Mouse (Mus musculus) kidney, embryonic 14.5 days (tissue): Measurements from ENCODE around the gene Hoxa2. TPM values are rescaled to one million over a fixed set of nuclear protein-coding genes. Genes with fewer than 3 reads are reported as not detected.
A peak's percentile ranks its signal among the peaks of the same experiment; 100 is the strongest.

Experiments used
- ATAC-seq: fragments of 200-750 bp; cut with Nextera tagmentation; 2 replicates; pipeline ENCODE4 v1.8.0; 2017; ENCODE audit warnings: moderate number of reproducible peaks, mild to moderate bottlenecking, moderate TSS enrichment, moderate library complexity; ENCODE audit not compliant: low FRiP score, low TSS enrichment
- H3K27ac ChIP-seq: fragments of 300-500 bp; sonication (generic); 2 replicates; pipeline ENCODE4 v1.5.1; 2014; ENCODE audit warnings: low read depth, mild to moderate bottlenecking, low read length, moderate library complexity, mixed read lengths
- H3K27me3 ChIP-seq: fragments of 300-500 bp; sonication (generic); 2 replicates; pipeline ENCODE4 v1.6.1; 2014; ENCODE audit warnings: mild to moderate bottlenecking, low read length; ENCODE audit not compliant: control insufficient read depth, insufficient read depth
- H3K36me3 ChIP-seq: fragments of 300-500 bp; sonication (generic); 2 replicates; pipeline ENCODE4 v1.6.1; 2014; ENCODE audit warnings: low read length, mixed read lengths; ENCODE audit not compliant: control insufficient read depth, insufficient read depth
- H3K4me1 ChIP-seq: fragments of 300-500 bp; sonication (generic); 2 replicates; pipeline ENCODE4 v1.6.1; 2014; ENCODE audit warnings: low read length, mixed read lengths; ENCODE audit not compliant: control insufficient read depth, insufficient read depth
- H3K4me2 ChIP-seq: fragments of 300-500 bp; sonication (generic); replicated peaks from 2 replicates; pipeline ENCODE4 v1.6.1; 2014; ENCODE audit warnings: low read depth, mild to moderate bottlenecking, low read length
- H3K4me3 ChIP-seq: fragments of 300-500 bp; sonication (generic); 2 replicates; pipeline ENCODE4 v1.5.1; 2014; ENCODE audit warnings: mild to moderate bottlenecking, low read length
- H3K9ac ChIP-seq: fragments of 300-500 bp; sonication (generic); 2 replicates; pipeline ENCODE4 v1.6.1; 2014; ENCODE audit warnings: low read depth, mild to moderate bottlenecking, low read length, moderate library complexity
- H3K9me3 ChIP-seq: fragments of 300-500 bp; sonication (generic); 2 replicates; pipeline ENCODE4 v1.6.1; 2016; ENCODE audit warnings: low read length; ENCODE audit not compliant: control insufficient read depth
- WGBS: fragments of 180-500 bp; shearing (Covaris S2); extraction: QIAGEN DNeasy Blood & Tissue Kit; methylation state at CpG from one replicate; pipeline ENCODE4 v1.1.7; 2014; 5-methylcytosine and 5-hydroxymethylcytosine counted together
- polyA plus RNA-seq: library from polyadenylated mRNA; unstranded; fragments of >200 nt; fragmentation: Nextera tagmentation; extraction: Ambion mirVana; gene quantifications from 2 replicates; pipeline ENCODE4 v1.2.1, GENCODE M21; 2014

The Hoxa2 gene
- polyA plus RNA-seq, 1 experiment from 2014 or later, result 4.7 TPM

DNA sequence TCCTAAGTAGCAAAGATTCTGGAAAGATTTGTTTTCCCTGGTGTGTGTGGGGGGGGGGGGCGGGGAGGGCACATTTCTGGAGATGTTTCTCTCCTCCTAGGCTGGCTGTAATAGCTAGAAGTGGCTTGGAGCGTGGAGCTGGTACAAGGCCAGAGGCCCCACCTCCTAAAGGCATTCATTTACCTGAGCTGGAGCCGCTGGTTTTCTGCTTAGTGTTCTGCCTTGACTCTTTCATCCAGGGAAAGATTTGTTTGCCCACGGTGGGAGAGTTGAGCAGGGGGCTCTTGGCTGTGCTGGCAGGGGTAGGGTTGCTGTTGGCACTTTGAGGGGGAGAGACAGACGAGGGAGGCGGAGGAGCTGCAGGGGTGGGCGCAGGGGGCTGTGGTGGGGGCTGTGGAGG is 7.3 kb upstream of the Hoxa2 start:
- no peaks in the 10 kb centered on the region for H3K9me3 ChIP-seq
- H3K27ac ChIP-seq, result peak overlapping the region; percentile 97
- no peaks in the 10 kb centered on the region; the same call in 1 of the 2 replicates for H3K27me3 ChIP-seq
- 12% methylated on average over 7 of the region's 7 CpGs for WGBS
- H3K4me3 ChIP-seq, result peak overlapping the region; percentile 35
- peaks cover 72% of the 10 kb centered on the region for H3K4me1 ChIP-seq
- peak overlapping the region; percentile 47 for H3K9ac ChIP-seq
- peak overlapping the region; percentile 59 for H3K4me2 ChIP-seq
- no peak; the same call in 1 of the 2 replicates for ATAC-seq
- H3K36me3 ChIP-seq, result peaks cover 15% of the 10 kb centered on the region; the same call in 1 of the 2 replicates

DNA sequence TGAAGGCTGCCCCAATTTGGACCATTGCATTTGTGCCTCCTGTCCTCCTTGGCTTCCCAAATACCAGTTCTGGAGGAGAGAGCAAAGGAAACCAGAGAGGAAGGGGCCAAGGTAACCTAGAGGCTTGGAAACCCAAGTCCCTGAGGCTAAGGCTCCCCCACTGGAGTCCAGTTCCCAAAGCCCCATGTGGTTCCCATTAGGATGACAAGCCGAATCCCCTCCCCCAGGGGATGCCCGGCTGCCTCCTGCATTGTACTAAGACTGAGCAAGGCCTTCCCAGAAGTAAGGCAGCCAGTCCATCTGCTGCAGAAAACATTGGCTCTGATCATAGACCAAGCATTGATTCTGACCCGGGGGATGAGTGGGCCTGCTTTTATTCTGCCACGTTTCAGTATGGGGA is 6.7 kb upstream of the Hoxa2 start:
- peaks cover 15% of the 10 kb centered on the region; the same call in 1 of the 2 replicates for H3K36me3 ChIP-seq
- no peak overlapping the region for H3K4me3 ChIP-seq
- WGBS, result 9% methylated on average over 4 of the region's 4 CpGs
- no peaks in the 10 kb centered on the region for H3K9me3 ChIP-seq
- 0 out of 2 replicates have a peak overlapping the region, but pooled peaks have one; percentile 15 for H3K4me2 ChIP-seq
- 0 out of 2 replicates have a peak overlapping the region, but pooled peaks have one; percentile 44 for H3K9ac ChIP-seq
- H3K27me3 ChIP-seq, result no peaks in the 10 kb centered on the region; the same call in 1 of the 2 replicates
- peak overlapping the region; percentile 97 for H3K27ac ChIP-seq
- no peak for ATAC-seq
- peaks cover 71% of the 10 kb centered on the region for H3K4me1 ChIP-seq

DNA sequence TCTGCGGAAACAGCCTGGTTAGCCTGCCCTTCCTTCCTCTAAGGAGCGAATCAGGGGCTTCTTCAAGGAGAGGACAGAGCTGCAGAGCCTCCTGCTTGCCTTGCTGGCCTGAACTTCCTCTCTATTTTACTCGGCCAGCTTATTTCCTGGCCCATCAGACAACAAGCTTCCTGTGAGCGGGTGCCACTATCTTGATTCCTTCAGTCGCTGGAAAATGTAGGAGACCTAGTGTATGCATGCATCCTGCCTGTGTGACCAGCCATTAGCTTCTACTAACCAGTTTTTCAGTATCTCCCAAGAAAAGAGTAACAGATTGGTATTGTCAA is 6.2 kb upstream of the Hoxa2 start:
- ATAC-seq, result no peak

DNA sequence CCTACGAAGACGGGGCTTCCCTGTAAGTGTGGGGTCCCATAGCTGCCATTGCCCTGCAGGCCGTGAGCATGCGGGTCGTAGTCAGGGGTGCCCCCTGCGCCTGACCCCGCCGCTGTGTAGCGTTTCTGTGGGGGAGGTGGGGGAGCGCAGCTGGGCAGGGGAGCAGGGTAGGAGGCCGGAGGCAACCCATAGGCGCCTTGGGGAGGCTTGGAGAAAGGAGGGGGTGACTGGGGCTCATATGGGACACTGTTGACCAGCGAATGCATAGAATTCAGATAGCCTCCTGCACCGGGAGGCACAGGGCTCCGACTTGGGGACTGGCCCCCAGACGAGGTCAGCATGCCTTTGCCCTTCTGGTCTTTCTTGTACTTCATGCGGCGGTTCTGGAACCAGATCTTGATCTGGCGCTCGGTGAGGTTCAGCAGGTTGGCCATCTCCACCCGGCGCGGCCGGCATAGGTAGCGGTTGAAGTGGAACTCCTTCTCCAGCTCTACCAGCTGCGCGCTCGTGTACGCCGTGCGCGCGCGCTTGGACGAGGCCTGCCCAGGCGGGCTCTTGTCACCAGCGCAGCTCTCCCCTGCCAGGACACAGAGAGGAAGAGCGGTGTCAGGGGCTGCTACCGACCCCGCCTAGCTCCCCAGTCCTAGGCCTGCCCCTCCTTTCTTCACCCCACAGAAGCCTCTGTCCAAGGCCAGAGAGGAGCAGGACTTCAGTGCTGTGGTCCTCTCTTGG is 5.7 kb upstream of the Hoxa2 start:
- Histone ChIP-seq H3K36me3 (peaks cover 15% of the 10 kb centered on the region; the same call in 1 of the 2 replicates), H3K9me3 (no peaks in the 10 kb centered on the region), H3K27me3 (no peaks in the 10 kb centered on the region; the same call in 1 of the 2 replicates), H3K4me1 (peaks cover 76% of the 10 kb centered on the region), H3K4me3 (0 out of 2 replicates have a peak overlapping the region, but pooled peaks have one; percentile 9), H3K4me2 (peak overlapping the region; percentile 32), H3K9ac (peak overlapping the region; percentile 44), H3K27ac (peak overlapping the region; percentile 97)
- 0 out of 2 replicates have a peak, but pooled peaks have one; percentile 6 for ATAC-seq
- WGBS, result 15% methylated on average over 40 of the region's 40 CpGs

More for the DNA sequence above, 6.2 kb upstream of the Hoxa2 start:
- Histone ChIP-seq H3K4me2 (peak overlapping the region; percentile 32), H3K4me3 (no peak overlapping the region), H3K27ac (peak overlapping the region; percentile 97), H3K27me3 (no peaks in the 10 kb centered on the region; the same call in 1 of the 2 replicates), H3K9ac (peak overlapping the region; percentile 44), H3K9me3 (no peaks in the 10 kb centered on the region), H3K36me3 (peaks cover 15% of the 10 kb centered on the region; the same call in 1 of the 2 replicates), H3K4me1 (peaks cover 72% of the 10 kb centered on the region)
- 21% methylated on average over 5 of the region's 5 CpGs for WGBS

DNA sequence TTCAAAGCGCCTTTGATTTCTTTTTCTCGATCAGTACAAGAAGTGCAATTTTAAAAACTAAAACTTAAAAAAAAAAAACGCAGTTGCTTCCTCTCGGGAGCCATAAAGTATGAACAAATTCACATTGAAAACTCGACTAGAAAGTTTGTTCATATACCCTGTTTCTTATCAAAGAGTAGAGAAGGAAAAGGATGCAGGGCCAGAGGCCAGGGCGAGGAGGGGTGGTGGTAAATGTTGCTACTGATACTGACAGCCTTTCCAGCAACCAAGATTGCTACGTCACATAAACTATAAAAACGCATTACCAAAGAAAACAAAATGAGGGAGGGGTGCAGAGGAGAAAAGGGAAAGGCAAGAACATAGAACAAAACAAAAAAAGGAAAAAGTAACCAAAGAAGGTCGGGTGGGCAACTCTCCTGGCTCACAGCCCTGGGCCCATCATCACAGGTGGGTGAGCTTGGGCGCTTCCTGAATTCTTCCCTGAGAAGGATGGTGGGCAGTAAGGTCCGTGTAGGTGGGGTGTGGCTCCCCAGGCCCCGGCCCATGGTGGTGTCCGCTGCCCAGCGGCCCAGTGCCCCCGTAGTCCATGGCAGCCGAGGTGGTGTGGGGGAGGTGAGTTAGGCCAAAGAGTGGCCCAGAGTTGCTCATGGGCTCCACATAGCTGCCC is 5.0 kb upstream of the Hoxa2 start:
- Histone ChIP-seq H3K4me1 (peaks cover 82% of the 10 kb centered on the region), H3K27ac (peak overlapping the region; percentile 97), H3K36me3 (peaks cover 15% of the 10 kb centered on the region; the same call in 1 of the 2 replicates), H3K9me3 (no peaks in the 10 kb centered on the region), H3K4me3 (no peak overlapping the region), H3K9ac (peak overlapping the region; percentile 44; the same call in 1 of the 2 replicates), H3K27me3 (no peaks in the 10 kb centered on the region; the same call in 1 of the 2 replicates), H3K4me2 (peak overlapping the region; percentile 32)
- 24% methylated on average over 16 of the region's 16 CpGs for WGBS
- no peak for ATAC-seq

DNA sequence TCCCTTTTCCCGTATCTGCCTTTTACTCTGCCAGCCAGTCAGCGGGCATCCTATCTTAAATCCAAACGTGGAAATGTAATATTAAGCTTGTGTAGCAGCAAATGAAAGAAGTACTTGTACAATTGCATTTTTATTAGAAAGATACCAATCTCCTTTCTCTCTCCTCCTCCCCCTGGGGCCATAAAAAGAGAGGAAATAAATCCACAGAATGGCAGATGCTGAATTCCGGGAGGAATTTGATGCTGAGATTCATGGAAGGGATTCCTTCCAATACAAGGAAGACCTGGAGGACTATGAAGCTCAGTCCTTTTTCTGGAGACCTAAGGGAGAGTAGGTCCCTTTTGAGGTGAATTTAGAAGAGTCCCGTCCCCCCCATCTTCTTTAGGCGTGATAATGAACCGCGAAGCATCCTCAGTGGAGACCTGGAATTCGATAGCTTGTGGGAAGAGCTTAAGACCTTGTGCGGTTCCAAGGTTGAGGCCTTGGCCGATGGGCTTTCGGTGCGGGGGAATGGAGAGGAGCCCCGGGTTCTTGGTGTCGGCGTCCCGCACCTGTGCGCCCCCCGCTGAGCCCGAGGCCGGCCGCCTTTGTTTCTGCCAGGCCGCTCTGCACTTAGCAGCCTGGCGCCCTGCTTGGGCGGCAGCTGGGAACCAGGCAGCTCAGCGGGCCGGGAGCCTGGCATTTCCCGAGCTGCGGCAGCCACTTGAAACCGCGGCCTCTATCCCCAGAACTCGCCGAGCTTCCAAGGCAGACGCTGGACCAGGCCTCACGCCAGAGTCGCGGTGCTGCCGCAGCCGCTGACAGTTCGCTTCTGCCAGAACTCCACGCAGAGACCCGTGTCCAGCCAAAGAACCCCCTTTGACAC is 3.8 kb upstream of the Hoxa2 start:
- Histone ChIP-seq H3K27me3 (no peaks in the 10 kb centered on the region; the same call in 1 of the 2 replicates), H3K4me1 (peaks cover 89% of the 10 kb centered on the region), H3K36me3 (peaks cover 15% of the 10 kb centered on the region; the same call in 1 of the 2 replicates), H3K4me3 (peak overlapping the region; percentile 24), H3K4me2 (peak overlapping the region; percentile 49), H3K27ac (peak overlapping the region; percentile 90), H3K9me3 (no peaks in the 10 kb centered on the region), H3K9ac (peak overlapping the region; percentile 71)
- no peak for ATAC-seq
- 4% methylated on average over 41 of the region's 42 CpGs for WGBS

DNA sequence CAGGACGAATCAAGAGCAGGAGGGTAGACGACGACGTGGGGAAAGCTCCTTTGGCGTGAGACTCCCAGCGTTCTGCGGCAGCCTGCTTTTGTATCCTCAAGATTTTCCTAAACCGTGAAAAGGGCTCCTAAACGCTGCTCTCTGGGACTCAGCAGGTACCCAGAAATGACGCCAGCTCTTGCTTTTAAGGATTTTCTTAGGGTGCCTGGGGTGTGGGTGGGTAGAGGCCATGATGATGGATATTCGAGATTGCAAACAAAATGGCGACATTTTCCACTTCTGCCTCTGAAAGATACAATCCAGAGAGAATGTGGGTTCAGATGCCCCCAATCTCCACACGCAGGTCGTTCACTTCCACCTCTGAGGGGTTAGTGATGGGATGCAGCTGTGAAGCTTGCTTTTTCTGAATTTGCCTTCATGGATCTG is 3.1 kb upstream of the Hoxa2 start:
- Histone ChIP-seq H3K9ac (peak overlapping the region; percentile 32; the same call in 1 of the 2 replicates), H3K9me3 (no peaks in the 10 kb centered on the region), H3K4me2 (peak overlapping the region; percentile 49), H3K4me1 (peaks cover 89% of the 10 kb centered on the region), H3K27ac (peak overlapping the region; percentile 90), H3K4me3 (no peak overlapping the region), H3K27me3 (no peaks in the 10 kb centered on the region; the same call in 1 of the 2 replicates), H3K36me3 (peaks cover 15% of the 10 kb centered on the region; the same call in 1 of the 2 replicates)
- WGBS, result 24% methylated on average over 14 of the region's 14 CpGs
- ATAC-seq, result no peak

DNA sequence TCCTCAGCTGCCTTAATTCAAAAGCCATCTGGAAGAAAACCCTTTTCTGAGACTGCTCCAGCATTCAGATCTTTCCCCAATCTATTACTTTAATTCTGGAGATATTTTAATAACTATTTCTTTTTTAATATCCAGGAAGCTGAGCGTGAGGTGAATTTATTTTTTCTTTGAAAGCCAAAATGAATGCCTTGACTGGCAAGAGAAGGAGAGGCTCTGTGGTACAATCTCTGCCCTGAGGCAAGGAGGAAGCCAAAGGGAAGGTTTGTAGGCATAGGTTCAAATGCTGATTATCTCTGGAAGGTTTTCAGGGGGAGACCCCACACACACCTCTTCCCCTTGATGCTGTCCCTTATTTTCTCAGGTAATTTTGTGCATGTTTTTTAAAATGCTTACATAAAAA is 2.5 kb upstream of the Hoxa2 start:
- H3K27ac ChIP-seq, result peak overlapping the region; percentile 90
- H3K4me3 ChIP-seq, result no peak overlapping the region
- H3K9me3 ChIP-seq, result no peaks in the 10 kb centered on the region
- no peaks in the 10 kb centered on the region; the same call in 1 of the 2 replicates for H3K27me3 ChIP-seq
- peak overlapping the region; percentile 32; the same call in 1 of the 2 replicates for H3K9ac ChIP-seq
- WGBS, result 41% methylated on average over 1 of the region's 1 CpGs
- no peak for ATAC-seq
- peaks cover 88% of the 10 kb centered on the region for H3K4me1 ChIP-seq
- H3K36me3 ChIP-seq, result peaks cover 15% of the 10 kb centered on the region; the same call in 1 of the 2 replicates
- peak overlapping the region; percentile 19; the same call in 1 of the 2 replicates for H3K4me2 ChIP-seq
